Mouse (Mus musculus): Measurements from ENCODE around the gene Entpd1. TPM values are rescaled to one million over a fixed set of nuclear protein-coding genes. Genes with fewer than 3 reads are reported as not detected.
A peak's percentile ranks its signal among the peaks of the same experiment; 100 is the strongest.

The Entpd1 gene
- polyA plus RNA-seq, 1 experiment from 2014 or later = 8.5 TPM

DNA sequence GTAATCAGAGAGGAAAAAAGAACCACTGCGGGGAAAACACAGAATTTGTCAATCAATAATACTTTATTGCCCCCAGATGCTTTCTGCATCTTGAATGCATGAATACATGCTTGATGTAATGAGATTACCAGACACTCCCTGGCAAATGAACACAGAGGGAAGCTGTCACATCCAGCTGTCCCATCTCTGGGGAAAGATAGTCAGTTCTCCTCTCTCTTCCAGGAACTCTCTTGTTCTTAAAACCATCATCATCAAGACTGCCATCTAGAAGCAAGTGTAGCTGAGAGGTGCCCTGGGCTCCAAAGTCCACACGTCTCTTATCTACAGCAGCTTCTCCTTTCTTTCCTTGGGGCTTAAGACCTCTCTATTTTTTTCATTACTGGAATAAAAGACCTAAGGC, 114.4 kb downstream of the Entpd1 start:
- no peaks in the 10 kb centered on the region for H3K27me3 ChIP-seq (ENCODE audit: control insufficient read depth, insufficient read depth, low read length)
- 72% methylated on average over 2 of the region's 2 CpGs for whole genome bisulfite sequencing
- no peak for DNase-seq (ENCODE audit: low spot score)
- no peak overlapping the region for H3K27ac ChIP-seq (ENCODE audit: low read depth, low read length)
- H3K9ac ChIP-seq (ENCODE audit: low read depth, low read length) = no peak overlapping the region
- H3K4me3 ChIP-seq (ENCODE audit: low read depth, low read length) = no peak overlapping the region
- no peaks in the 10 kb centered on the region for H3K36me3 ChIP-seq (ENCODE audit: control insufficient read depth, insufficient read depth, low read length)
- no peaks in the 10 kb centered on the region for H3K4me1 ChIP-seq (replicated peaks; ENCODE audit: control insufficient read depth, insufficient read depth, low read length)
- H3K4me2 ChIP-seq (replicated peaks; ENCODE audit: low read depth, low read length) = no peak overlapping the region
- no peak for ATAC-seq (ENCODE audit: low FRiP score)
- no peaks in the 10 kb centered on the region for H3K9me3 ChIP-seq (ENCODE audit: control insufficient read depth, low read length)

GRCm38 (mm10) chr19:40728213-40728612, 116.0 kb downstream of the Entpd1 start:
- Histone ChIP-seq H3K27ac (ENCODE audit: low read depth, low read length) (no peak overlapping the region), H3K4me3 (ENCODE audit: low read depth, low read length) (no peak overlapping the region), H3K9me3 (ENCODE audit: control insufficient read depth, low read length) (no peaks in the 10 kb centered on the region), H3K36me3 (ENCODE audit: control insufficient read depth, insufficient read depth, low read length) (no peaks in the 10 kb centered on the region), H3K9ac (ENCODE audit: low read depth, low read length) (no peak overlapping the region), H3K27me3 (ENCODE audit: control insufficient read depth, insufficient read depth, low read length) (no peaks in the 10 kb centered on the region), H3K4me1 (replicated peaks; ENCODE audit: control insufficient read depth, insufficient read depth, low read length) (no peaks in the 10 kb centered on the region), H3K4me2 (replicated peaks; ENCODE audit: low read depth, low read length) (no peak overlapping the region)
- DNase-seq (ENCODE audit: low spot score) (no peak), ATAC-seq (ENCODE audit: low FRiP score) (no peak)
- WGBS = 86% methylated on average over 4 of the region's 4 CpGs

DNA sequence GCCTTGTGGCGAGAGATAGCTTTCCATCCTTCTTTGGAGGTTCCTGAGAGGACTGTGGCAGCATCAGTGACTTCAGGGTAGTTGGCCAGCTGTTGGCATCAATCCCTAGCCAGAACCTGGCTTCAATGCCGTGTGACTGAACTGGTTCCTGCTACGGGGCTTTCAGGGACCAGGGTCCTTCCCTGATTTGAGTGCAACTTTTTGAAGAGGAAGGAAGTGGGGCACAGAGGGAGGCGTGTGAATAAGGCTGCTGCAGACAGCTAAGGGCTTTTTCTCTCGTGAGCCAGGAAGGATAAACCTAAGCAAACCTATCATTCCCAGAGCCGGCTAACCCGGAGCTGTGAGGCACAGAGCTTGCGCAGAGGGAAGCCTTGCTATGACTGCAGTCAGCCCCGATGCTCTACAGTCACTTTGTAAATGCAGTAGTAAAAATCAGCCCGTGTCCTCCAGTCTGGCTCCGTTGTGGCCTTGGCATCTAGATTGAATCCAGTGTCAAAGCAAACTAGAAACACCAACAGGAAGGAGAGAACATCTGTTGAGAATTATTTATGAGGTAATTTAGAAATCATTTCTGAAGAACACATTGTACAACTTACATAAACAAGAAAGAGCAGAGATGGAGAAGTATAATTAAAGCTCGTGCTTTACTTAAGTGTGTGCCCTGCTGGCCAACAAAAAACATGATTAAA, 116.7 kb downstream of the Entpd1 start:
- H3K27ac ChIP-seq (ENCODE audit: low read depth, low read length) = no peak overlapping the region
- H3K9ac ChIP-seq (ENCODE audit: low read depth, low read length) = no peak overlapping the region
- no peaks in the 10 kb centered on the region for H3K9me3 ChIP-seq (ENCODE audit: control insufficient read depth, low read length)
- no peak for ATAC-seq (ENCODE audit: low FRiP score)
- H3K4me1 ChIP-seq (replicated peaks; ENCODE audit: control insufficient read depth, insufficient read depth, low read length) = no peaks in the 10 kb centered on the region
- no peaks in the 10 kb centered on the region for H3K36me3 ChIP-seq (ENCODE audit: control insufficient read depth, insufficient read depth, low read length)
- WGBS = 71% methylated on average over 12 of the region's 12 CpGs
- no peak overlapping the region for H3K4me3 ChIP-seq (ENCODE audit: low read depth, low read length)
- H3K27me3 ChIP-seq (ENCODE audit: control insufficient read depth, insufficient read depth, low read length) = no peaks in the 10 kb centered on the region
- H3K4me2 ChIP-seq (replicated peaks; ENCODE audit: low read depth, low read length) = no peak overlapping the region
- DNase-seq (ENCODE audit: low spot score) = no peak

DNA sequence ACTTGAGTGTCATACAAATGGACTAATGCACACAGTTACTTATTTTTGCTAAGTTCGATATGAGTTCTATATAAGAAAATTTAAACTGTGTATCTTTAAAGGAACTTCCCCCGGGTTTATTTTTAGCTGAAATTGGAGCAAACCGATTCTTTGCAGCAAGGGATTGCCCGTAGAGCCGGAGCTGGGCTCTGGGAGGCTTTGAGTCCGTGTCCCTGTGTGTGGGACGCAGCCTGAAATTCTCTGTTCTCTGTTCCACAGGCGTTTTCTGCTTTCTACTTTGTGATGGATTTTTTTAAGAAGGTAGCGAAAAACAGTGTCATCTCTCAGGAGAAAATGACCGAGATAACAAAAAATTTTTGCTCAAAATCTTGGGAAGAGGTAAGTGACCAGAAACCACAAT, 121.2 kb downstream of the Entpd1 start:
- Histone ChIP-seq H3K27me3 (ENCODE audit: control insufficient read depth, insufficient read depth, low read length) (no peaks in the 10 kb centered on the region), H3K9me3 (ENCODE audit: control insufficient read depth, low read length) (no peaks in the 10 kb centered on the region), H3K4me3 (ENCODE audit: low read depth, low read length) (no peak overlapping the region), H3K9ac (ENCODE audit: low read depth, low read length) (no peak overlapping the region), H3K4me1 (replicated peaks; ENCODE audit: control insufficient read depth, insufficient read depth, low read length) (no peaks in the 10 kb centered on the region), H3K4me2 (replicated peaks; ENCODE audit: low read depth, low read length) (no peak overlapping the region), H3K36me3 (ENCODE audit: control insufficient read depth, insufficient read depth, low read length) (no peaks in the 10 kb centered on the region), H3K27ac (ENCODE audit: low read depth, low read length) (no peak overlapping the region)
- WGBS = 81% methylated on average over 10 of the region's 10 CpGs
- DNase-seq (ENCODE audit: low spot score) (no peak), ATAC-seq (ENCODE audit: low FRiP score) (no peak)

DNA sequence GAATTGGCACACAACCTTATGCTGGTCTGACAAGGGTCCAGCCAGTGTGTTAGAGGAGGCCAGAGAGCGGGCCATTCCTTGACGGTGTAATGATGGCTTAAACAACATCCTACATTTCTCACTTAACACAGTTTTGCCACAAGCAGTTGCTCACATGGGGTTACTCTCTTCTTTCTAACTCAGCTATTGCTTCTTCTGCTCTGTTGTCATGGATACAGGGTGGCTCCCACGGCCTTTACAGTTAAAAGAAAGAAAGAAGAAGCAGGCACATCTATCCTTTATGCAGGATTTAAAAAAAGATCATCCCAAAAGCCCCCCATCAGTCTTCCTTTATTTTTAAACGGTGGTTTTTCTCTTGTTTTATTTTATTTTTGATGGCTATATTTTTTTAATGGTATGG, 121.7 kb downstream of the Entpd1 start:
- Histone ChIP-seq H3K4me2 (replicated peaks; ENCODE audit: low read depth, low read length) (no peak overlapping the region), H3K9me3 (ENCODE audit: control insufficient read depth, low read length) (no peaks in the 10 kb centered on the region), H3K4me1 (replicated peaks; ENCODE audit: control insufficient read depth, insufficient read depth, low read length) (no peaks in the 10 kb centered on the region), H3K27me3 (ENCODE audit: control insufficient read depth, insufficient read depth, low read length) (no peaks in the 10 kb centered on the region), H3K4me3 (ENCODE audit: low read depth, low read length) (no peak overlapping the region), H3K36me3 (ENCODE audit: control insufficient read depth, insufficient read depth, low read length) (no peaks in the 10 kb centered on the region), H3K27ac (ENCODE audit: low read depth, low read length) (no peak overlapping the region), H3K9ac (ENCODE audit: low read depth, low read length) (no peak overlapping the region)
- WGBS = 63% methylated on average over 4 of the region's 4 CpGs
- ATAC-seq (ENCODE audit: low FRiP score) (no peak), DNase-seq (ENCODE audit: low spot score) (no peak)

- H3K27ac ChIP-seq (ENCODE audit: low read depth, low read length) = no peak overlapping the region
Measured at GRCm38 (mm10) chr19:40736680-40737512, 124.7 kb downstream of the Entpd1 start.

DNA sequence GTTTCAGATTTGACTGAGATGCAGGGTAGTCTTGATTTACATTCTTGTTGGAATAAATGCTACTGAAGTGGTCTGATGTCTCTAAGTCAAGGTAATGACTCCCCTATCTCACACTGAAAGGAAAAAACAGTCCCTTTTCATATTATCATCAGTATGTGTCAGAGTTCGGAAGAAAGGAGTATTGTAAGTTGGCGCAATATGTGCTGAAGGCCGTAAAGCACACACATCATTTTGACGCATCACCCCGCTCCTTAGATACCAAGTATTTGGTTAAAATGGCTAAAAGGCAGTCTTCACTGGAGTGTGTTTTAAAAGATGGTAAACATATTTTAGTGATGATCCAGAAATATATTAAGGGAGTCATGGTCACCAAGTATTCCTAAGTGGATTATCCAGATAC, 125.4 kb downstream of the Entpd1 start:
- 0 out of 2 replicates have a peak overlapping the region, but pooled peaks have one; percentile 15 for H3K4me2 ChIP-seq (replicated peaks; ENCODE audit: low read depth, low read length)
- 77% methylated on average over 5 of the region's 5 CpGs for WGBS

More at GRCm38 (mm10) chr19:40736680-40737512, 124.7 kb downstream of the Entpd1 start:
- Histone ChIP-seq H3K36me3 (ENCODE audit: control insufficient read depth, insufficient read depth, low read length) (no peaks in the 10 kb centered on the region), H3K4me3 (ENCODE audit: low read depth, low read length) (no peak overlapping the region), H3K9ac (ENCODE audit: low read depth, low read length) (peak overlapping the region; percentile 40), H3K4me2 (replicated peaks; ENCODE audit: low read depth, low read length) (peak overlapping the region; percentile 27; the same call in 1 of the 2 replicates), H3K27me3 (ENCODE audit: control insufficient read depth, insufficient read depth, low read length) (no peaks in the 10 kb centered on the region), H3K4me1 (replicated peaks; ENCODE audit: control insufficient read depth, insufficient read depth, low read length) (no peaks in the 10 kb centered on the region), H3K9me3 (ENCODE audit: control insufficient read depth, low read length) (no peaks in the 10 kb centered on the region)
- peak; percentile 95 for ATAC-seq (ENCODE audit: low FRiP score)
- whole genome bisulfite sequencing = 23% methylated on average over 17 of the region's 17 CpGs
- DNase-seq (ENCODE audit: low spot score) = peak; percentile 90

DNA sequence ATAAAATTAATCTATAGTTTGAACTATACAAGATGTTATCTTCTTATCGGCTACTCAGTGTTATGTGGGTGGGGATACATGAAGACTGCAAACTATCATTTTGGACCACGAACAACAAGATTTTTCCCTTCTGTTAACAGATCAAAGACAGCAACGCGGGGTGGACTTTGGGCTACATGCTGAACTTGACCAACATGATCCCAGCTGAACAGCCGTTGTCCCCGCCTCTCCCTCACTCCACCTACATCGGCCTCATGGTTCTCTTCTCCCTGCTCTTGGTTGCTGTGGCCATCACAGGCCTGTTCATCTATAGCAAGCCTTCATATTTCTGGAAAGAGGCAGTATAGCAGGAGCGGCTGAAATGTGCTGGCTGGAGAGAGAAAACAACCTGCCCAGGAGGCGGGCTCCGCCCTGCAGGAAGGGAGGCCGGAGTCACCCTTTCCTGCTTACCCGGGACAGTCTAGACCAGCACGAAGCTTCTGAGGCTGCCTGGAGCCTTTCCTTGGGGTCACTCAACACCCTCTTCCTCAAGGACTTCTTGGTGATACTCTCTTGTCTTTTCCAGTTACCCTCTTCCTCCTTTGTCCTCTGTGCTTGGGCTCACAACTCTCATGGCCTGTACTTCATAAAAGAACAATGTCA, 126.6 kb downstream of the Entpd1 start:
- ATAC-seq (ENCODE audit: low FRiP score) = no peak
- H3K27ac ChIP-seq (ENCODE audit: low read depth, low read length) = no peak overlapping the region
- no peaks in the 10 kb centered on the region for H3K4me1 ChIP-seq (replicated peaks; ENCODE audit: control insufficient read depth, insufficient read depth, low read length)
- no peaks in the 10 kb centered on the region for H3K36me3 ChIP-seq (ENCODE audit: control insufficient read depth, insufficient read depth, low read length)
- no peak for DNase-seq (ENCODE audit: low spot score)
- no peak overlapping the region for H3K4me2 ChIP-seq (replicated peaks; ENCODE audit: low read depth, low read length)
- no peak overlapping the region for H3K4me3 ChIP-seq (ENCODE audit: low read depth, low read length)
- WGBS = 87% methylated on average over 13 of the region's 13 CpGs
- no peaks in the 10 kb centered on the region for H3K9me3 ChIP-seq (ENCODE audit: control insufficient read depth, low read length)
- H3K27me3 ChIP-seq (ENCODE audit: control insufficient read depth, insufficient read depth, low read length) = no peaks in the 10 kb centered on the region
- H3K9ac ChIP-seq (ENCODE audit: low read depth, low read length) = no peak overlapping the region

More for the DNA sequence above, 125.4 kb downstream of the Entpd1 start:
- H3K27me3 ChIP-seq (ENCODE audit: control insufficient read depth, insufficient read depth, low read length) = no peaks in the 10 kb centered on the region
- H3K4me1 ChIP-seq (replicated peaks; ENCODE audit: control insufficient read depth, insufficient read depth, low read length) = no peaks in the 10 kb centered on the region
- H3K36me3 ChIP-seq (ENCODE audit: control insufficient read depth, insufficient read depth, low read length) = no peaks in the 10 kb centered on the region
- DNase-seq (ENCODE audit: low spot score) (no peak), ATAC-seq (ENCODE audit: low FRiP score) (no peak; the same call in 1 of the 2 replicates)
- H3K27ac ChIP-seq (ENCODE audit: low read depth, low read length) = no peak overlapping the region
- no peak overlapping the region for H3K4me3 ChIP-seq (ENCODE audit: low read depth, low read length)
- peak overlapping the region; percentile 40 for H3K9ac ChIP-seq (ENCODE audit: low read depth, low read length)
- no peaks in the 10 kb centered on the region for H3K9me3 ChIP-seq (ENCODE audit: control insufficient read depth, low read length)
